Mouse (Mus musculus): ENCODE results near the gene Mov10.
A peak's percentile ranks its signal among the peaks of the same experiment; 100 is the strongest.
"Not testable (repeated sequence)": the region's sequence is repeated elsewhere in the genome, so short reads cannot be mapped to it uniquely, and the experiment has no call there.

Mov10 gene

DNA sequence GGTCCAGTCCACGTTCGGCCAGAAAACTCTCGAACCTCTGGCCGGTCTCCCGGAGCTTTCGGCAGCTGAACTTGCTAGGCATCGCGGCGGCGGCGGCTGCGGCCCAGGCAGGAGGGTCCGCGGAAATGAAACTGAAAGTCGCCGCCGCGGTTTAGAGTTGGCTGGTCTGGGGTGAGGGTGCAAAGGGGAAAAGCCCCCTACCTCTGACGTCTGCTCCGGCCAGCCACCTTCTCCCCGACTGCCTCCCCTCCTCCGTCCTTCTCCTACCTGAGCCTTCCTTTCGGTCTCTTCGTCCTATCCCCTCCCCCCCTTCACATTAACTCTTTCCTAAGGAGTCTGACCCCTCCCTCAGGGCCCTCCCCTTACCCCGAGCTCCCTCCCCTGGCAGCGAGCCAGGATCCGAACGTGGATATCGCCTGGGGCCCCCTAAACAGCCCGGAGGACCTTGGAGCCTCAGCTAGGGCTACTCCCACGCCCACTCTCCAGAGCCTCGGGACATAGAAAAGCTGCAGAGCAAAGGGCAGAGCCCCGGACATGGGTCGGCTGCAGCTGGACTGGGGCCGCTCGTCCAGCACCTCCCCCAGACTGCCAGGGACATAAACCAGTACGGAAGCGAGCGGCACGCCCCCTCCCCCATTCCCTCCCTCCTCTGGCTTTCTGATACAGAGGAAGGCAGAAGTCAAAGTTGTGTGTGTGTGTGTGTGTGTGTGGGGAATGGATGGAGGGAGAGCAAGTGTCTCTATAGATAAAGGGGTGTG lies at the start of gene Mov10:
TSS of gene Mov10 (minus strand) at position 573 of the 758 bp plus-strand sequence.
- peak; percentile 62 to 75 for DNase-seq (ENCODE audit: low spot score in 2 of 2)

GRCm38 (mm10) chr3:104866674-104867073 lies 48.3 kb upstream of the Mov10 start:
- not testable (repeated sequence) for DNase-seq (ENCODE audit: low spot score in 2 of 2)

GRCm38 (mm10) chr3:104865341-104865788 lies 47.0 kb upstream of the Mov10 start:
- peak in 1 of 2 experiments; percentile 71 for DNase-seq (ENCODE audit: low spot score in 2 of 2)

- peak; percentile 87 to 95 for DNase-seq (ENCODE audit: low spot score in 2 of 2)
Observed at GRCm38 (mm10) chr3:104864651-104865340, 46.4 kb upstream of the Mov10 start.

DNA sequence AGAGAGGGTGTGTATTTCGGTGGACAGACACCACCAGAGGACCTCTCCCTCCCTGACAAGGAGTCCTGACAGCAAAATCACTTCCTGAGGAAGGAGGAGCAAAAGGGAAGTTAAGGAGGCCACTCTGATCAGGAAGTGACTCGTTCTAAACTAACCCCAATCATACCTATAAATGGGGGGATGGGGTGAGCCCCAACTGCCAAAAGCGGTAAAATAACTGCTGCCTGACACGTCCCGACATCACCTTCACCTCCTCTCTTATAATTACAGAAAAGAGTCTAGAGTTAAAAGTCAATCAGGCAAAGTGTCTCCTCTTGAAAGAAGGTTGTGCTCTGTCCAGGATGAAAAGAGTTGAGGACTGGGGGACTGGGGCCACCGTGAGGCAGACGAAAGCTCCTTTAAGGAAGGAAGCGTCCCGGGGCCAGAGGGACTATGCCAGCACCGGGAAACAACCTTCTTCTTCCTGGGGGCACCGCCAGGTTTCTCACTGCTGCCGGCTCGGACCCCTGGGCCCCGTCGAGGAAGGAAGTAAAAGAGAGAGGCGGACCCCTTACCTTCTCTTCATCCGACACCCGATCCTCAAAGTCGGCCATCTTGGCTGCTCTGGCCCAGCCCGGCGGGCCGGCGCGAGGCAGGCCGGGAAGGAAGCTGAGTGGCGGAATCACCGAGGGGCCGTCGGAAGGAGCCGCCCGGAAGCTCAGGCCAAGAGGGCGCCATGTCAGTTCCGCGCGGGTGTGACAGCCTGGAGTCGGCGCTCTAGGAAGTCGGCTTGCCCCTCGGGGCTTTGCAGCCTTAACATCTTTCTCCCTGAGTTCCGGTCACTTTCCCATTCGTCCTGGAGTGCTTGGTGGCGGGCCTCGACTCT lies 45.7 kb upstream of the Mov10 start, which contains the start of the genes St7l and Capza1:
TSS of gene St7l (plus strand) at position 220 of the 865 bp plus-strand sequence.
TSS of gene Capza1 (minus strand) at position 720 of the 865 bp plus-strand sequence.
- peak in 1 of 2 experiments; percentile 91 for DNase-seq (ENCODE audit: low spot score in 2 of 2)

GRCm38 (mm10) chr3:104858560-104858959 lies 40.2 kb upstream of the Mov10 start:
- no peak for DNase-seq (ENCODE audit: low spot score in 2 of 2)

- no peak for DNase-seq (ENCODE audit: low spot score in 2 of 2)
Observed at GRCm38 (mm10) chr3:104856106-104856505, 37.7 kb upstream of the Mov10 start.

DNA sequence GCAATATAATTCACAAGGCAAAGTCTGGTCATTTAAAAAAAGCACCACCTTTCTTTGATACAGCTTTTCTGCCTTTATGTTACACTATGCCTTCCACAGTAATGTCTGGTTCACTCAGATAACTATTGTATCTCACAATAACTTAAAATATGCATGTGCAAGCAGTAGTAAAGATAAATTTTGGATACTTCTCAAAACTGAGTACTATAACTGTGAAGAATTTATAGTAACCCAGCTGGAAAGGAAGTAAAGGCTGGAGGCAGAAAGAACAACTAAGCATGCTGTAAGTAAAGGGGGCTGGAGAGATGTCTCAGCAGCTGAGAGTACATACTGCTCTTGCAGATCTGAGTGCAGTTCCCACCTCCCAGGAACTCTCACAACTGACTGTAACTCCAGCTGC lies 36.5 kb upstream of the Mov10 start:
- no peak for DNase-seq (ENCODE audit: low spot score in 2 of 2)

GRCm38 (mm10) chr3:104854465-104854864 lies 36.1 kb upstream of the Mov10 start:
- no peak for DNase-seq (ENCODE audit: low spot score in 2 of 2)

DNA sequence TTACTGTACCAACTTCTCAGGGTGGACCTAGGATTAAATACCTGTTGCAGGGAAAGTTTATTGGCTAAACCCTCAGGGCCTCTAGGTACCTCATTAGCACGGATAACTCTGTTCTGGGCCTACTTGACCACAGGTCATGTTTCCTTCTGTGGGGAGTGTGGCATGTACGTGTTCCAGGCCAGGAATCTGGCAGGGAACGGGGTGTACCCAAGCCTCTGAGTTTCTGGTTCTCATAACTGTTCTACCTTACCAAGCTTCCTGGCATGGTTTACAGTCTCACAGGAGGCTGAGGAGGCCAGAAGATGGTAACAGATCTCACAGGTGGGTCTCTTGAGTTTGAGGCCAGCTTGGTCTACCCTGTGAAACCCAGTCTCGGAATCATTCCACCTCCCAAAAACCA lies 28.2 kb upstream of the Mov10 start:
- no peak for DNase-seq (ENCODE audit: low spot score in 2 of 2)

DNA sequence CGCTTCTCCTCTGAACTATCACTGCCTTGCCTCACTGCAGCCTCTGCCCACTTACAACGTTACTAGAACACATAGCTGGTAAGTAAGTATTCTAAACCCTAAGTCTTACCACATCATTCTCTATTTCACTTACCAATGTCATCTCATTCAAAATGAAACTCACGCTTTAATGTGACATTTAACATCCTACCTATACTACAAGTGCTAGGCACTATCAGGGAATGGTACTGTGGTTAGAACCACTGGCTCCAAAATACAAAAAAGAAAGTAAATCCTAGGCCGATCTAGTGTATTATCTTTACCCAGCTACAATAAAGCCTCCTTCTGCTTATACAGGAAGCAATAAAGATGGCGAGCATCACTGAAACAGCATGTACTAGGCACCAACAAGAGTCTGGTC lies 22.7 kb upstream of the Mov10 start:
- DNase-seq (ENCODE audit: low spot score in 2 of 2): no peak

DNA sequence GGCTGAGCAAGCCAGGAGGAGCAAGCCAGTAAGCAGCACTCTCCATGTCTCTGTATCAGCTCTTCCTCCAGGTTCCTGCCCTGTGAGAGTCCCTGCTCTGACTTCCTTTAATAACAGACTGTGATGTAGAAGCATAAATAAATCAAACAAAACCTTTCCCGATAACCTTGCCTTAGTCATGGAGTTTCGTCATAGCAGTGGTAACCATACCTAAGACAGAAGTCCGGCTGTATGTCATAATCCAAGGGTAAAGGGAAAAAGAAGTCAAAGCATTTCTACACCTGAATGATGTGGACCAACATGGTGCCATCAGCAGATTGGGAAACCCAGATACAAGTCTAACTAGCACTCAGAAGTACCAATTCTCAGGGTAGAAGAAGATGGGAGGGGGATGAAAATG lies 17.4 kb upstream of the Mov10 start:
- DNase-seq (ENCODE audit: low spot score in 2 of 2): no peak

- no peak for DNase-seq (ENCODE audit: low spot score in 2 of 2)
Observed at GRCm38 (mm10) chr3:104822413-104822812, 4.0 kb upstream of the Mov10 start.

DNA sequence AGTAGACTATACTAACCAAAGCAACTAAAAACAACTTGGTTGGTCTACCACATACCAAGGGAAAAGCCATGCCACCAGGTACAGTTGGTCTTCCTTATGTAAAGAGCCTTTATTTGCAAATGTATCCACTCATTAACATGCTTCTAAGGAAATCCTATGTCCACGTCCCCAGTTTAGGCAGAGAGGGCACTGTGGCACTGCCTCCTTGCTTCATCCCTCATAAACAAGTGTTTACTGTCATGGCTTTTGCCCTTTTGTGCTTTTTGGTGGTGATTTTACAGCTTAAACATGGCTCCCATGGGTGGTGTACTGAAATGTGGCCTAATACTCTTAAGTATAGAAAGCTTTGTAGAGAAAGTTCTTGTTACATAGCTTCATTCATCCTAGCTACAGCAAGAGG lies 2.1 kb upstream of the Mov10 start:
- DNase-seq (ENCODE audit: low spot score in 2 of 2): no peak

- DNase-seq (ENCODE audit: low spot score in 2 of 2): no peak
Observed at GRCm38 (mm10) chr3:104818749-104819134, 379 bp upstream of the Mov10 start.

- DNase-seq (ENCODE audit: low spot score in 2 of 2): peak; percentile 58 to 66
Observed at GRCm38 (mm10) chr3:104817481-104817990, 827 bp downstream of the Mov10 start.

DNA sequence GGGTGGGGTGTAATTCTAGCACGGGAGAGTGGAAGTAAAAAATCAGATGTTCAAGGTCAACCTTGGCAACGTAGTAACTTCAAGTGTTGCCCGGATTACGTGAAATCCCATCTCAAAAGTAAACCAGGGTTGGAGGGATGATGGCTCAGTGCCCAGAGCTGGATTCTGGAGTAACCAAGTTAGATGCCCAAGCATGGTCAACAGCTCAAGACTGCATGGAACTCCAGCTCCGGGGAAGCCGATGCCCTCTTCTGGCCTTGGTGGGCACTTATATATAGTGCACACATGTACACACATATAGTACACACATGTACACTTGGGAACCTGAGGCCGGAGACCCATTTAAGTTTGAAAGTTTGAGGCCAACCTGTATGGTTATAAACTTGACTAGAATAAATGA lies 2.2 kb downstream of the Mov10 start:
- no peak for DNase-seq (ENCODE audit: low spot score in 2 of 2)

DNA sequence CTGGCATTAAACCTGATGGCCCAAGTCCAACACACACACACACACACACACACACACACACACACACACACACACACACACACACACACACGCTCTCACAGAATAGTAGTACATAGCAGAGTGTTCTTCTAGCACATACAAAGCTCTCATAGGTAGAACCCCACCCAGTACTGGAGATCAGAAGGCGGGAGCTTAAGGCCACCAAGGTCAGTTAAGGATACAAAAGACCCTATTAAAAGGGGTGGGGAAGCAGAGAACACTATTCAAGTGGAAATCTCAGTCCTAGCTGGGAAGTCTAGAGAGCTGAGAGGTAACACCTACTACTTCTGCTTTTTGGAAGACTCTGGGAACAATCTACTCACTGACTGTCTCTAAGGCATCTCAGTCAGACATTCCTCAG lies 3.0 kb downstream of the Mov10 start:
- DNase-seq (ENCODE audit: low spot score in 2 of 2): no peak

GRCm38 (mm10) chr3:104814746-104815145 lies 3.6 kb downstream of the Mov10 start:
- DNase-seq (ENCODE audit: low spot score in 2 of 2): no peak

DNA sequence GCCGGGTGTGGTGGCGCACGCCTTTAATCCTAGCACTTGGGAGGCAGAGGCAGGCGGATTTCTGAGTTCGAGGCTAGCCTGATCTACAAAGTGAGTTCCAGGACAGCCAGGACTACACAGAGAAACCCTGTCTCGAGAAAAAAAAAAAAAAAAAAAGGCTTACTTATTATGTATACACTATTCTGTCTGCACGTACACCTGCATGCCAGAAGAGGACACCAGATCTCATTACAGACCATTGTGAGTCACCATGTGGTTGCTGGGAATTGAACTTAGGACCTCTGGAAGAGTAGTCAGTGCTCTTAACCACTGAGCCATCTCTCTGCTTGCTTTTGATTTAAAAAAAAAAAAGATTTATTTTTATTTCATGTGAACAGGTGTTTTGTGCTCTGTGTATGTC lies 5.1 kb downstream of the Mov10 start:
- DNase-seq (ENCODE audit: low spot score in 2 of 2): not testable (repeated sequence)

- DNase-seq (ENCODE audit: low spot score in 2 of 2): no peak
Observed at GRCm38 (mm10) chr3:104812254-104812653, 6.1 kb downstream of the Mov10 start.

GRCm38 (mm10) chr3:104811752-104812151 lies 6.6 kb downstream of the Mov10 start:
- DNase-seq (ENCODE audit: low spot score in 2 of 2): no peak

Measured in spleen, postnatal 10 days (tissue).